Mouse (Mus musculus): ENCODE results near the gene Nts. TPM values are rescaled to one million over a fixed set of nuclear protein-coding genes. Genes with fewer than 3 reads are reported as not detected.

Nts gene
- polyA plus RNA-seq (2017; shearing (Covaris generic)) = under 1 TPM; 0.12 to 0.91 TPM

DNA sequence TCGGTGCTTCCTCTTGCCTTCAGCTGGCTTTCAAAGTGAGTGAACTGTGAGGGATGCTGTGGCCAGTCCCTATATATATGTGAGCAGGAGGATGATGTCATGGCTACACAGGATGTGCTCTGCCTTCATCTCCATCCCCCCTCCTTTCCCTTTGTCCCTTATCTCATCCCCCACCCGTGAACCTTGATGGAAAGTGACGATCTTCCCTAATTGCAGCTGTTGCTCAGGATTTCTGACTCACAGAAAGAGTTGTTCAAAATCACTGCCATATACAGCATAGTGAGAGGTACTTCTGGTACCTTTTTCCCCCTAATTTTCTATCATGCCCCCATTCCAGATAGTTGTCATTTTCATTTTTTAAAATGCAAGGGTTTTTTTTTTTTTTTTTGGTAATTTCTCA is at the start of gene Nts:
Gene Nts (minus strand): TSS at position 101 of the 400 bp plus-strand sequence.

DNA sequence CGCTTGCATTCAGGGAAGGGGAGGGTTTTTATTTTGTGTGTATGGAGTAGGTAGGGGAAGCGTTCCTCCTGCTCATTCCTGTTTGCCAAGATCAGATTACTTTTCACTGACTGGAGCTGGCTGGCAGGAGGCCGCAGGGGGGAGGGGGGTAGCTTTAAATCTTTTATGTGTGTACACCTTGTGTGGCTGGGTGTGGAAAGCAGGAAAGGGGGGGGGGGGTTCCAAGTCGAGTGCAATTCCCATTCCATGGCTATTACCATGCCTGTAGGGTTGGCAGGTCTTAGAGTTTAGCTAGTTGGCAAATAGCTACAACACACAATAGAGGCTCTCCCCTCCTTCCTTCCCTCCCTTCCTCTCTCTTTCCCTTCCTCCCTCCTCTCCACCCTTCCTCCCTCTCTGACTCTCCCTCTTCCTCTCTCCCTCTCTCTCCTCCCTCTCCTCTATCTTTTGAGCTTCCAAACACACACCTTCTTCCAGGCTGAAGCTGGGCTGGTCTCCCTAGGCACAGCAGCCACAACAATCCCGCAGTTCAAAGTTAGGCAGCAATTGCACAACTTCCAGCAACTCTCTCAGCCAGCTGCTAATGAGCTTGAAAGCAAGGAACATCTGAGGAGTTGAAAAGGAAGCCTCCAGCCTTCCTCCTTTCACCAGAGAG is 21.6 kb upstream of the Nts start, which contains the start of gene Rassf9:
Gene Rassf9 (plus strand): TSS at position 416 of the 655 bp plus-strand sequence.

Other genes starting within 250 kb of the Nts start
- gene Rassf9, start 21.7 kb upstream of the Nts start, polyA plus RNA-seq (2017; shearing (Covaris generic)) = 1 to 10 TPM in 1 of 2 experiments, under 1 TPM in 1; 0.25 to 1.0 TPM

Measured in inflammation-experienced regulatory T-cells (primary cell).